Mouse (Mus musculus) limb, embryonic 13.5 days (tissue): ENCODE data around the gene Klk4. TPM values are rescaled to one million over a fixed set of nuclear protein-coding genes. Genes with fewer than 3 reads are reported as not detected.

Source experiments
- ATAC-seq: fragments of 200-750 bp; cut with Nextera tagmentation; 2 replicates; pipeline ENCODE4 v1.8.0; 2017; ENCODE audit warnings: low read depth, moderate number of reproducible peaks, moderate TSS enrichment; ENCODE audit not compliant: low FRiP score
- H3K27ac ChIP-seq: fragments of 300-500 bp; sonication (generic); 2 replicates; pipeline ENCODE4 v1.5.1; 2015; ENCODE audit warnings: inconsistent platforms, mild to moderate bottlenecking, moderate library complexity
- H3K27me3 ChIP-seq: fragments of 300-500 bp; sonication (generic); 2 replicates; pipeline ENCODE4 v1.6.1; 2015; ENCODE audit warnings: mild to moderate bottlenecking, inconsistent platforms
- H3K36me3 ChIP-seq: fragments of 300-500 bp; sonication (generic); 2 replicates; pipeline ENCODE4 v1.6.1; 2015; ENCODE audit warnings: inconsistent platforms, mild to moderate bottlenecking, moderate library complexity
- H3K4me1 ChIP-seq: fragments of 300-500 bp; sonication (generic); 2 replicates; pipeline ENCODE4 v1.6.1; 2015; ENCODE audit warnings: inconsistent platforms
- H3K4me2 ChIP-seq: fragments of 300-500 bp; sonication (generic); replicated peaks from 2 replicates; pipeline ENCODE4 v1.6.1; 2015; ENCODE audit warnings: inconsistent platforms, mild to moderate bottlenecking, moderate library complexity
- H3K4me3 ChIP-seq: fragments of 300-500 bp; sonication (generic); 2 replicates; pipeline ENCODE4 v1.5.1; 2015; ENCODE audit warnings: moderate library complexity, mild to moderate bottlenecking, inconsistent platforms
- H3K9ac ChIP-seq: fragments of 300-500 bp; sonication (generic); 2 replicates; pipeline ENCODE4 v1.6.1; 2015; ENCODE audit warnings: mild to moderate bottlenecking, inconsistent platforms
- H3K9me3 ChIP-seq: fragments of 300-500 bp; sonication (generic); 2 replicates; pipeline ENCODE4 v1.6.1; 2016; ENCODE audit warnings: inconsistent platforms
- WGBS: fragments of 180-500 bp; shearing (Covaris S2); methylation state at CpG from one replicate; pipeline ENCODE4 v1.1.7; 2015; 5-methylcytosine and 5-hydroxymethylcytosine counted together
- polyA plus RNA-seq: library from polyadenylated mRNA; unstranded; fragments of >200 nt; fragmentation: Nextera tagmentation; extraction: Ambion mirVana; gene quantifications from 2 replicates; pipeline ENCODE4 v1.2.1, GENCODE M21; 2015

Gene Klk4
- polyA plus RNA-seq, 1 experiment from 2014 or later, result 0.27 TPM

DNA sequence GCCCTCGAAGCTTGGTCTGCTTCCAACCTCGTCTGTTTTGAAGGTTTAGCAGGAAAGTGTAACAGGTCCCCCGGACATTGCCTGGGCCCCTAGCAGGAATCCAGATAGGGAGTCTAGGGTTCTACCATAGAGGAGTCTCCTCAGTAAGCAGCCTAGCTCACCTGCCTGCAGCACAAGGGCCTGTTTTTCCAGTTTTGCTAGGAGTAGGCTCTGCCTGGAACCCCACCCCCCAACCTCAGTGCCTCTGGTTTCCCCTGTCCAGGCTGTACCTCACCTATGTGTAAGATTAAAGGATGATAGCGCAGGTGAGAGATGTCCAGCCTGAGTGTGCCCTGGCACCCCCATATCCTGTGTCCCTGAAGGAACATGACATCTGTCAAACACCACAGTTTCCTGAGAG lies 4.5 kb upstream of the Klk4 start:
- no peak overlapping the region for H3K27ac ChIP-seq
- peaks cover 9% of the 10 kb centered on the region for H3K27me3 ChIP-seq
- H3K4me2 ChIP-seq, result no peak overlapping the region
- no peak for ATAC-seq
- 73% methylated on average over 4 of the region's 4 CpGs for WGBS
- no peaks in the 10 kb centered on the region for H3K36me3 ChIP-seq
- no peak overlapping the region for H3K4me3 ChIP-seq
- no peak overlapping the region for H3K9ac ChIP-seq
- no peaks in the 10 kb centered on the region for H3K9me3 ChIP-seq
- H3K4me1 ChIP-seq, result peaks cover 22% of the 10 kb centered on the region

DNA sequence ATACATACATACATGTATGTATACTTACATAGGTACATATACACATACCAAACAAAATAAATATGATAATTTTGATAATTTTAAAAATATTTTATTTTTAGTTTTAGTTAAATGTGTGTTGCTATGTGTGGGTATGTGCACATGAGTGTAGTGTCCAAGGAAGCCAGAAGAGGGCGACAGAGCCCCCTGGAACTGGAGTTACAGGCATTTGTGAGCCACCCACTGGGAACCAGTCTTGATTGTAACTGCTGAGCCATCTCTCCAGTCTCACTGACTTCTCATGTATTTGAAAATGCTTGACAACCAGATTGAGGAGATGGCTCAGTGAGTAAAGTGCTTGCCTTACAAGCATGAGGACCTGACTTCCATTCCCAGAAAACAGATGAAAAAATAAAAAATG lies 2.7 kb upstream of the Klk4 start:
- 50% methylated on average over 1 of the region's 1 CpGs for WGBS
- ATAC-seq, result no peak
- no peak overlapping the region for H3K4me3 ChIP-seq
- peaks cover 20% of the 10 kb centered on the region for H3K27me3 ChIP-seq
- H3K4me1 ChIP-seq, result peaks cover 22% of the 10 kb centered on the region
- no peaks in the 10 kb centered on the region for H3K9me3 ChIP-seq
- no peaks in the 10 kb centered on the region for H3K36me3 ChIP-seq
- no peak overlapping the region for H3K27ac ChIP-seq
- H3K9ac ChIP-seq, result no peak overlapping the region
- no peak overlapping the region for H3K4me2 ChIP-seq

DNA sequence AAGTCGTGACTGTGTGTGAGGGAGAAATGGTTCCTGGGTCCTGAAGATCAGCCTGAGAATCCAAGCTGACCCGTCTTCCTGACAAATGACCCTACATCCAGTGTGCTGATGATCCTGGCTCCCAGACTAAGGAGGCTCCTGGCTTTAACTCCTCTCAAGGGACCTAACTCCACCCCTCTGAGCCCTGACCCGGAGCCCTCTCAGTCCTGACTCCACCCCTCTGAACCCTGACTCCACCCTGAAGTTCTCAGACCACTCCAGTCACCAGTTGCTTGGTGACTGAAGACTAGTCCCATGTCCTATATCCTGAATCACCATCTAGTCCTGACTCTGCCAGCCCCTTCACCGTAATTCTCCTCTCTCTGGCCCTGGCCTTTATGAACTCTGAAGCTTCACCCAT lies 1.4 kb downstream of the Klk4 start:
- peaks cover 20% of the 10 kb centered on the region for H3K27me3 ChIP-seq
- H3K9ac ChIP-seq, result no peak overlapping the region
- ATAC-seq, result no peak
- peaks cover 12% of the 10 kb centered on the region for H3K4me1 ChIP-seq
- 29% methylated on average over 4 of the region's 4 CpGs for WGBS
- no peak overlapping the region for H3K27ac ChIP-seq
- H3K36me3 ChIP-seq, result no peaks in the 10 kb centered on the region
- no peak overlapping the region for H3K4me2 ChIP-seq
- no peak overlapping the region for H3K4me3 ChIP-seq
- no peaks in the 10 kb centered on the region for H3K9me3 ChIP-seq

DNA sequence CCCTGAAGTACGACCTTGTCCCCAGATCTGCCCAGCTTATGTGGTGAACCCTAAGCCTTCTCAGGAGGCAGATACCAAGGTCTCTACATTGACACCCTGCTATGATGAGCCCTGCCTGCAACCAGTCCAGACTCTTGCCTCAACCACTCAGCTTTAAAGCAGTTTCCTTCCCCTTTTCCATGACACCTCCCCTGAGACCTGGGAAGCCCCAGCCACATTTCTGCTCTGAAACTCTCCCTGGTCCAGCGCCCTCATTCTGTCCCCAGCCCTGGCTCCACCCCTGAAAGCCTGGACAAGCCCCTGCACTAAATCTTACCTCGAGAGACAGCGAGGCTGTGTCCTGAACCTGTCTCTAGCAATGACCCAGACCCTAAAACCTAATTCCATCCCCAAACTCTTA lies 1.9 kb downstream of the Klk4 start:
- H3K36me3 ChIP-seq, result no peaks in the 10 kb centered on the region
- no peak overlapping the region for H3K9ac ChIP-seq

DNA sequence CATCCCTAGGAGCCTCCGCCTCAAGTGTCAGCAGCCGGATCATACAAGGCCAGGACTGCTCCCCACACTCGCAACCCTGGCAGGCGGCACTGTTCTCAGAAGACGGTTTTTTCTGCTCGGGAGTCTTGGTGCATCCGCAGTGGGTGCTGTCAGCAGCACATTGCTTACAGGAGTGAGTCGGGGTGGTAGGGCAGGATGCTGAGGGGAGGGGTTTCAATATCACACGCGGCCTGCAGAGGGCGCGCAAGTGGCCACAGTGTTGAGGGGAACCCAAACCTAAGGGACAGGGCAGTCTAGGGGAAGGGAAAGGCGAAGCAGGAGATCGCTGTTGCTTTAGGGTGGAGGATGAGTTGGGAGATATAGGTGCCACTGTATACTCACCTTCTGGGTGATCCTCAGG lies 2.6 kb downstream of the Klk4 start:
- H3K27me3 ChIP-seq, result peaks cover 20% of the 10 kb centered on the region
- ATAC-seq, result no peak
- no peaks in the 10 kb centered on the region for H3K36me3 ChIP-seq
- H3K9me3 ChIP-seq, result no peaks in the 10 kb centered on the region
- 12% methylated on average over 14 of the region's 14 CpGs for WGBS
- H3K4me2 ChIP-seq, result peak overlapping the region; percentile 45
- no peak overlapping the region for H3K27ac ChIP-seq
- H3K4me1 ChIP-seq, result peaks cover 12% of the 10 kb centered on the region
- H3K4me3 ChIP-seq, result no peak overlapping the region
- no peak overlapping the region for H3K9ac ChIP-seq

More for the DNA sequence above, 1.9 kb downstream of the Klk4 start:
- 22% methylated on average over 4 of the region's 4 CpGs for WGBS
- peaks cover 20% of the 10 kb centered on the region for H3K27me3 ChIP-seq
- H3K4me3 ChIP-seq, result no peak overlapping the region
- H3K27ac ChIP-seq, result no peak overlapping the region
- no peak for ATAC-seq
- H3K4me1 ChIP-seq, result peaks cover 12% of the 10 kb centered on the region
- no peaks in the 10 kb centered on the region for H3K9me3 ChIP-seq
- H3K4me2 ChIP-seq, result no peak overlapping the region

DNA sequence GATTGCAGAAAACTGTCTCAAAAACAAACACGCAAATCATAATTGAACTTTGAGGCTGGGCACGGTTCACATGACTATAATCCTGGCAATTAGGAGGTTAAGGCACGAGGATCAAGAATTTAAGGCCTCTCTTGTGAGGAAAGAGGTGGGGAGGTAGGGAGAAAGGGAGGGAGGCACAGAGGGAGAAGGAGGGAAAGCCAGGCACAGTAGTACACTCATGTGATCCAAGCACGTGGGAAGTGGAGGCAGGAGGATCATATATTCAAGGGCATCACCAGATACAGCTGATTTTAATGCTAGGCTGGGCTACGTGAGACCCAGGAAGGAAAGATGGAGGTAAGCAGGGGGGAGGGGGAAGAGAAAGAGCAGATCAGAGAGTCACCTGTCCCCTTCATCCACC lies 10.4 kb downstream of the Klk4 start:
- 60% methylated on average over 5 of the region's 5 CpGs for WGBS
- Histone ChIP-seq H3K36me3 (no peaks in the 10 kb centered on the region), H3K4me3 (no peak overlapping the region), H3K27me3 (no peaks in the 10 kb centered on the region), H3K9me3 (no peaks in the 10 kb centered on the region), H3K9ac (no peak overlapping the region), H3K27ac (no peak overlapping the region), H3K4me1 (no peaks in the 10 kb centered on the region), H3K4me2 (no peak overlapping the region)
- ATAC-seq, result no peak

DNA sequence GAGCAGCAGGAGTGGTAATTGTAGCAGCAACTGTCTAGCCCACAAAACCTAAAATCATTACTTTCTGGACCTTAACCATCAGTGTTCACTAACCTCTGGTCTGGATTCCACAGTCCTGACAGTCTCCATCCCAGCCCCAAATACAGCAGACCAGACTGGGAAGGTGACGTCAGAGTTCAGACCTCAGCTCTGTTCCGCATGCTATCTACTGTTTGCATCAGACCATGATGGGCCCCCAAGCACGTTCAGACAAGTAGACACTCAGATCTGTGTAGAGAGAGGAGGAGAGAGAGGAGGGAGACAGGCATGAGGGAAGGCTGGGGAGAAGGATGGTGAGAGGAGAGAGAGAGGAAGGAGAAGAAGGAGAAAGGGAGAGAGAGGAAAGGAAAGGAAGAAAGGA lies 10.8 kb downstream of the Klk4 start:
- no peaks in the 10 kb centered on the region for H3K27me3 ChIP-seq
- WGBS, result 48% methylated on average over 3 of the region's 3 CpGs
- no peaks in the 10 kb centered on the region for H3K9me3 ChIP-seq
- ATAC-seq, result no peak
- H3K4me3 ChIP-seq, result no peak overlapping the region
- no peak overlapping the region for H3K4me2 ChIP-seq
- no peaks in the 10 kb centered on the region for H3K4me1 ChIP-seq
- H3K27ac ChIP-seq, result no peak overlapping the region
- no peak overlapping the region for H3K9ac ChIP-seq
- H3K36me3 ChIP-seq, result no peaks in the 10 kb centered on the region

DNA sequence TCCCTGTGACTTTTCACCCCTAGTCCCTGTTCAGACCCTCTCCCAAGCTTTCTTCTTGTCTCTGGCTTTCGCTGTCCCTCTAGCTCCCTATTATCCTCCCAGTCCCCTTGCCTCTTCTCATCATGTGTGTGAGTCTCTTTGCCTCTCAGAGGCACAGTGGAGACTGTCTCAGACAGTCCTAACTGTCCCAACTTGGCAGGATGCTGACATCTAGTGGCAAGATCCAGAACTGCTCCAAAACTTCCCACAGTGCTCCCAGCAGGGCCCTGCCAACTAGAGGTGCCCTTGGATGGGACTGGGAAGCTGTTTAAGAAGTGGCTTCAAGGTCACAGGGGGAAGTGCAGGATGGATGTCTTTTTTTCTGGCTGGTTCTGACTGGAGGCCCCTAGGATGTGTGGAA lies 13.9 kb downstream of the Klk4 start:
- 11% methylated on average over 1 of the region's 1 CpGs for WGBS
- no peak overlapping the region for H3K27ac ChIP-seq
- H3K4me1 ChIP-seq, result no peaks in the 10 kb centered on the region
- H3K9me3 ChIP-seq, result no peaks in the 10 kb centered on the region
- H3K36me3 ChIP-seq, result no peaks in the 10 kb centered on the region
- no peaks in the 10 kb centered on the region for H3K27me3 ChIP-seq
- ATAC-seq, result peak; percentile 92
- no peak overlapping the region for H3K9ac ChIP-seq
- no peak overlapping the region for H3K4me2 ChIP-seq
- H3K4me3 ChIP-seq, result no peak overlapping the region

DNA sequence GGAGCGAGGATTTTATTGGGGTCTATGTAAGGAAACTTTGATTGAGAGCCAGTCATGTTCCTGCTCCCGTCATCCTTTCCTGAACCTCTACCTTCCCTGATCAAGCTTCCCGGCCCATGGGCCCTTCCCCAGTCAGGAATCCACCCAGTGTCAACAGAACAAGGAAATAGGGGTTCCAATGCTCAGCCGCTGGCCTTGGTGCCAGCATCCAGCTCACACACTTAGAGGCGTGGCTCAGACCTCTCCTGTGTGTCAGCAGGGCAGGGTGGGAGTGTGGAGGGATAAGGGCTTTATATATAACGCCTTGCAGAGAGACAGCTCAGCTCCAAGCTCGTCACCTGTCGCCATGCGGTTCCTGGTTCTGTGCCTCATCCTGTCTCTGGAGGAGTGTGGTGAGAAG lies 33.9 kb downstream of the Klk4 start:
- no peak overlapping the region for H3K4me3 ChIP-seq
- H3K36me3 ChIP-seq, result no peaks in the 10 kb centered on the region
- WGBS, result 71% methylated on average over 9 of the region's 9 CpGs
- H3K9me3 ChIP-seq, result no peaks in the 10 kb centered on the region
- no peaks in the 10 kb centered on the region for H3K27me3 ChIP-seq
- ATAC-seq, result no peak
- no peak overlapping the region for H3K27ac ChIP-seq
- H3K9ac ChIP-seq, result no peak overlapping the region
- H3K4me1 ChIP-seq, result no peaks in the 10 kb centered on the region
- no peak overlapping the region for H3K4me2 ChIP-seq

DNA sequence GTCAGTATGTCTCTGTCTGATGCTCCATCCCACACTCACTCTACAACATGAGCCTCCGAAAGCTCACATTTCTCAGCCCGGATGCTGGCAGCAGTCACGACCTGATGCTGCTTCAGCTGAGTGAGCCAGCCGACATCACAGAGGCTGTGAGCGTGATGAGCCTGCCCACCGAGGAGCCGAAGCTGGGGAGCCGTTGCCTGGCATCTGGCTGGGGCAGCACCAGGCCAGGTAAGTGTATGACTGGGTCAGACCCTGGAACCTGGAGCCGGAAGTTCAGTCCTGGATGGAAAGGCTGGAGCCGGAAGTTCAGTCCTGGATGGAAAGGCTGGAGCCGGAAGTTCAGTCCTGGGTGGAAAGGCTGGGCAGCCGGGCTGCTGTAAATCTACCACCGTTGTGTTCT lies 37.5 kb downstream of the Klk4 start:
- no peak for ATAC-seq
- H3K4me2 ChIP-seq, result no peak overlapping the region
- 85% methylated on average over 13 of the region's 13 CpGs for WGBS
- no peaks in the 10 kb centered on the region for H3K36me3 ChIP-seq
- no peak overlapping the region for H3K9ac ChIP-seq
- H3K9me3 ChIP-seq, result no peaks in the 10 kb centered on the region
- no peak overlapping the region for H3K4me3 ChIP-seq
- no peaks in the 10 kb centered on the region for H3K4me1 ChIP-seq
- no peak overlapping the region for H3K27ac ChIP-seq
- no peaks in the 10 kb centered on the region for H3K27me3 ChIP-seq

DNA sequence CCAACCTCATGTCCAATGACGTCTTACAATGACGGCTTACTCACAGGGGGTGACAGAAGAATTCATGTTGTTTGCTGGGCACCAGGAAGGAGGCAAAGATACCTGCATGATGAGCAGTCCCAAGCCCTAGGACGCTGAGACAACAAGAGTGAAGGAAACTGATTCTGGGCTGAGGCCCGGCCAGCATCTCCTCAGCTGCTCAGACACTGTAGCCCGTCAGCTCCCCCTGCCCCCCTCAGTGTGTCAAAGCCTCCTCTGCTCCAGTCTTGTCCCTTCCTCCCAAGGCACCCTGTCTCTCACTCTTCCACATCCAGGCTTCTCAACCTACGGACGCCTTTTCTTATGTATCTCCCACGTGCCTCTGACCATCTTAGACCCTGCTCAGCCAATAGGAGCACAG lies 37.9 kb downstream of the Klk4 start:
- WGBS, result 80% methylated on average over 8 of the region's 8 CpGs
- Histone ChIP-seq H3K27ac (no peak overlapping the region), H3K9me3 (no peaks in the 10 kb centered on the region), H3K4me1 (no peaks in the 10 kb centered on the region), H3K36me3 (no peaks in the 10 kb centered on the region), H3K27me3 (no peaks in the 10 kb centered on the region), H3K4me3 (no peak overlapping the region), H3K9ac (no peak overlapping the region), H3K4me2 (no peak overlapping the region)
- ATAC-seq, result no peak

DNA sequence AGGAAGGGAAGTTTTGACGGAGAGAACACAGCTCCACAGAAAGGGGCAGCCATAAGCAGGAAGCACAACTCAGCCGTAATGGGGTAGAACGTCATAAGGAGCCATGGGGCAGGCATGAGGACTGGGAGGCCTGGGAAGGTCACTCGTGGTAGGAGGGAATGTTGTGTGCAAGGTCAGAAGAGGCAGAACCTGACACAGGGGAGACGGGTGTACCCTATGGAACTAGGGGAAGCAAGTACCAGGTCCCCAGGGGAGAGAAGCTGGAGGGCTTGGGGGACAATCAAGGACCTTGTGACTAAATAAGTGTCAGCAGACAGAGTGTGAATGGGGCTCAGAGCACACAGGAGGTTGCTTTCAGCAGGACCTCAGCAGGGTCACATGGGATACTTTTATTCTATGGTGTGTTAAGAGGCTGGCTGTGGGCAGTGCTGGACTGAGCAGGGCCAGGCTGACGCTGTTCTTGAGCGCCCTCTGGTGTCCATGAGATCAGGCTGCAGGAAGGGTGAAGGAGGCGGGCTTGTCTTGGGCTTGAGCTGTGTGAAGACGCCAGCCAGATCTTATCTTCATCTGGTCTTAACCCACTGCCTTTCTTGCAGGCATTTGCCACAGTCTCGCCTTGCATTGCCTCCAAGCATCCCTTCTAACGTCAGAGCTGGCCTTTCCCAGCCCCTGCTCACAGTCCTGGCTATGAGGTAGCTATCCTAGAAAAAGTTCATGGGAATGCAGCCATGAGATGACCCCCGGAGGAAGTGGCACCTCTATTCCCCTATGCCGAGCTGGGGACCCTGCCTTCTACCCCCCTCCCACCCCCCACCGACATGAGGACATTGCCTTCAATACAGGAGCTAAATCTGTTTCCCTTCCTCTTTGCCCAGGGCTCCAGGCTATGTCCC lies 38.8 kb downstream of the Klk4 start:
- Histone ChIP-seq H3K4me3 (no peak overlapping the region), H3K36me3 (no peaks in the 10 kb centered on the region), H3K4me2 (no peak overlapping the region), H3K9me3 (no peaks in the 10 kb centered on the region), H3K4me1 (no peaks in the 10 kb centered on the region), H3K27ac (no peak overlapping the region), H3K27me3 (no peaks in the 10 kb centered on the region), H3K9ac (no peak overlapping the region)
- ATAC-seq, result peak; percentile 81
- 31% methylated on average over 14 of the region's 14 CpGs for WGBS

DNA sequence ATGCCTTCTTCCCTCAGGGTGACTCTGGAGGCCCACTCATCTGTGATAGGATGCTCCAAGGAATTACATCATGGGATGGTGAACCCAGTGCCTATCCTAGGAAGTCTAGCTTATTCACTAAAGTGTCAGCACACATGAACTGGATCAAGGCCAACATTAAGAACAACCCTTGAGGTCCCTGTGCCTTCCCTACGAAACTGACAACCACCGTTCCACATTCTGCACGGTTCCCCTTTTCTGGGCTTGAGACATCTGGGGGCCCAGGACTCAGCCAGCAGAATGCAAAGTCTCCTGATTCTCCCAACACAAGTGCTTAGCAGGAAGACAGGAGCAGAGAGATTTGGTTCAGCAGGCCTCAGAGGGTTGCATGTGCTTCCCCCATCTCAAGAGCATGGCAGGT lies 39.6 kb downstream of the Klk4 start:
- no peaks in the 10 kb centered on the region for H3K36me3 ChIP-seq
- H3K4me3 ChIP-seq, result no peak overlapping the region
- no peak overlapping the region for H3K27ac ChIP-seq
- 91% methylated on average over 3 of the region's 3 CpGs for WGBS
- no peak overlapping the region for H3K9ac ChIP-seq
- H3K9me3 ChIP-seq, result no peaks in the 10 kb centered on the region
- no peak for ATAC-seq
- no peaks in the 10 kb centered on the region for H3K27me3 ChIP-seq
- no peaks in the 10 kb centered on the region for H3K4me1 ChIP-seq
- H3K4me2 ChIP-seq, result no peak overlapping the region
